Mouse (Mus musculus) liver, embryonic 14.5 days (tissue): ENCODE measurements around the gene Ankrd33. TPM values are rescaled to one million over a fixed set of nuclear protein-coding genes. Genes with fewer than 3 reads are reported as not detected.

ENCODE experiments used
- ATAC-seq: fragments of 200-750 bp; cut with Nextera tagmentation; 2 replicates; pipeline ENCODE4 v1.8.0; 2017; ENCODE audit warnings: moderate number of reproducible peaks, mild to moderate bottlenecking, moderate library complexity; ENCODE audit not compliant: insufficient read depth
- DNase-seq, 3 experiments: peaks; one replicate each; pipeline ENCODE4 v3.0.0-alpha.2; 2012 to 2013; ENCODE audit warnings: low read depth in 3 of 3, low spot score in 3 of 3
- H3K27ac ChIP-seq: fragments of 300-500 bp; sonication (generic); 2 replicates; pipeline ENCODE4 v1.5.1; 2014; ENCODE audit warnings: moderate library complexity, mild to moderate bottlenecking, control low read depth, inconsistent platforms
- H3K27me3 ChIP-seq: fragments of 300-500 bp; sonication (generic); 2 replicates; pipeline ENCODE4 v1.6.1; 2014; ENCODE audit warnings: mild to moderate bottlenecking, low read length, moderate library complexity; ENCODE audit not compliant: control insufficient read depth, insufficient read depth
- H3K36me3 ChIP-seq: fragments of 300-500 bp; sonication (generic); replicated peaks from 2 replicates; pipeline ENCODE4 v1.6.1; 2014; ENCODE audit warnings: low read depth; ENCODE audit not compliant: control insufficient read depth, insufficient read depth
- H3K4me1 ChIP-seq, 2 experiments: fragments of 200-500 bp in 1 of 2; fragments of 300-500 bp in 1 of 2; sonication (generic) in 1 of 2; replicated peaks; 2 replicates each; pipeline ENCODE4 v1.6.1; 2012 to 2014; ENCODE audit warnings: antibody characterized with exemption in 1 of 2, inconsistent platforms in 1 of 2, low read length in 1 of 2; ENCODE audit not compliant: control insufficient read depth in 2 of 2, insufficient read depth in 2 of 2
- H3K4me2 ChIP-seq: fragments of 300-500 bp; sonication (generic); 2 replicates; pipeline ENCODE4 v1.6.1; 2014; ENCODE audit warnings: low read depth, mild to moderate bottlenecking, control low read depth, moderate library complexity
- H3K4me3 ChIP-seq, 2 experiments: fragments of 200-500 bp in 1 of 2; fragments of 300-500 bp in 1 of 2; sonication (generic) in 1 of 2; 2 replicates each; pipeline ENCODE4 v1.5.1; 2012 to 2014; ENCODE audit warnings: low read depth in 2 of 2, low read length in 2 of 2, mild to moderate bottlenecking in 2 of 2, control low read depth in 1 of 2, inconsistent platforms in 1 of 2, moderate library complexity in 1 of 2; ENCODE audit not compliant: insufficient read depth in 1 of 2
- H3K9ac ChIP-seq: fragments of 300-500 bp; sonication (generic); replicated peaks from 2 replicates; pipeline ENCODE4 v1.6.1; 2014; ENCODE audit warnings: mild to moderate bottlenecking, control low read depth, moderate library complexity
- H3K9me3 ChIP-seq: fragments of 300-500 bp; sonication (generic); 2 replicates; pipeline ENCODE4 v1.6.1; 2016; ENCODE audit warnings: low read length, mixed read lengths; ENCODE audit not compliant: control insufficient read depth
- CTCF ChIP-seq: IDR thresholded peaks from 2 replicates; pipeline ENCODE4 v1.5.1; 2016; ENCODE audit warnings: antibody characterized with exemption, low read depth, control low read depth
- EP300 ChIP-seq: IDR thresholded peaks from 2 replicates; pipeline ENCODE4 v1.6.1; 2016; ENCODE audit warnings: antibody characterized with exemption, low read depth
- WGBS: fragments of 180-500 bp; shearing (Covaris S2); extraction: QIAGEN DNeasy Blood & Tissue Kit; methylation state at CpG from one replicate; pipeline ENCODE4 v1.1.7; 2014; ENCODE audit not compliant: insufficient replicate concordance; 5-methylcytosine and 5-hydroxymethylcytosine counted together
- polyA plus RNA-seq, 2 experiments: library from polyadenylated mRNA; depleted of rRNA in 1 of 2; stranded (reverse) in 1 of 2; unstranded in 1 of 2; fragments of >200 nt; fragmentation: Nextera tagmentation in 1 of 2; extraction: Ambion mirVana in 1 of 2; gene quantifications; 2 replicates each; pipeline versions ENCODE4 v1.2.1 to v1.2.3; 2012 to 2014

The Ankrd33 gene
- polyA plus RNA-seq, 2 experiments, result not detected

DNA sequence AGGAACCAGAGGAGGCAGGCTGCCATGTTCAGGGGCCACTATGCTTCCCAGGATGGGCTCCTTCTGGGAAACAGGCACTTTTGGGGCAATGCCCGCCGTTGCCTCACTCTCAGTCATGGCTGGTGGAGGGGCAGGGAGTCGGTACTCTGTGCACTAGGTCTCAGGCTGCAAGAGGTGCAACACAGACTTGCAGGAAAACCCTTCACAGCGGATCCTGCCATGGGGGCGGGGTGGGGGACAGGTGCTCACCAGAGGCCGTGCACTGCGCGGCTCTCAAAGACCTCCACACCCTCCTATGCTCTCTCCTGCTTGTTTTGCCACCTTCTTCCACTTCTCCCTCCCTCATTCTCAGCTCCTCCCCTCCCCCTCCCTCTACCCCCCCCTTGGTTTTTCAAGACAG lies 27.1 kb downstream of the Ankrd33 start:
- peaks cover 8 to 35% of the 10 kb centered on the region in 2 experiments for H3K4me1 ChIP-seq
- WGBS, result 58% methylated on average over 8 of the region's 8 CpGs
- ATAC-seq, result no peak
- TF ChIP-seq EP300, result no peak
- TF ChIP-seq CTCF, result no peak
- DNase-seq, result no peak
- H3K36me3 ChIP-seq, result no peaks in the 10 kb centered on the region
- no peak overlapping the region for H3K4me2 ChIP-seq
- H3K4me3 ChIP-seq, result no peak overlapping the region
- no peaks in the 10 kb centered on the region; the same call in 1 of the 2 replicates for H3K27me3 ChIP-seq
- no peak overlapping the region for H3K27ac ChIP-seq
- no peak overlapping the region for H3K9ac ChIP-seq
- no peaks in the 10 kb centered on the region for H3K9me3 ChIP-seq

DNA sequence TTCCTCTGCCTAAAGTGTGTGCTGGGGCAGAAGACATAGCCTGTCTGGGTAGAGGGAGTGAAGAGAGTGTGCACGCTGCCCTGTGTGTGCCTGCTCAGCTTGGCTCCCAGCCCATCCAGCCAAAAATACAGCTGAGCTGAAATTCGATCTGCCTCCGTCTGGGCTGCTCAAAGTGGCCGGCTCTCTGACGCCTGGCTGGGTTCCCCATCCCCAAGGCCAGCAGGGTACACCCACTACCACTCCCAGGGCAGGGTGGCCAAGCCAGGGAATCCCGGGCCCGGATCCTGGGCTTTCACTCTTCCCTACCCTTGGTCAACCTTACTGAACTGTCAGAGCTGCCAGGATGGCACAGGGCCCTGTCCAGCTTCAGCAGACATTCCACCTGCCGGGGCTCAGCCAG lies 27.9 kb downstream of the Ankrd33 start:
- Histone ChIP-seq H3K9ac (no peak overlapping the region), H3K27me3 (no peaks in the 10 kb centered on the region; the same call in 1 of the 2 replicates), H3K4me1 (peaks cover 12 to 35% of the 10 kb centered on the region in 2 experiments), H3K4me2 (no peak overlapping the region), H3K4me3 (no peak overlapping the region), H3K36me3 (no peaks in the 10 kb centered on the region), H3K27ac (no peak overlapping the region), H3K9me3 (no peaks in the 10 kb centered on the region)
- DNase-seq (no peak), ATAC-seq (no peak)
- no peak for TF ChIP-seq CTCF
- 52% methylated on average over 8 of the region's 8 CpGs for WGBS

DNA sequence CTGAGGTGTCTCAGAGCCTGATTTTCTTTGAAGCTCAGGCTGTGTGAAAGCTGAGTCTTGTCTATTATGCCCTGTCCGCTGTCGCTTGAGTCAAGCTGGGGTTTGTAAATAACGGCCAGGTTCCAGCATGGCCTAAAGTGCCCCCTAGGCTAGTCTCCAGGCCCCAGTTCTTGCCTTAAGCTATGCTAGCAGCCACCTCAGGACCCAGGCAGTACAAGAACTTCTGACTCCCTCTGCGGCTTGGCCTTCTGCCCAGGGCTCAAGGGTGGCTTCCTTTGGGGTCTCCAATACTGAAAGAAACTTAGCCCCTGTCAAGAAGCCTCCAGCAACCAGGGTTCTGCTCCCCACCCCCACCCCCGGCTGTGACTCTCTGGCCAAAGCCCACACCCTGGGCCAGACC lies 28.6 kb downstream of the Ankrd33 start:
- Histone ChIP-seq H3K4me3 (no peak overlapping the region), H3K36me3 (no peaks in the 10 kb centered on the region), H3K27ac (no peak overlapping the region), H3K9ac (no peak overlapping the region), H3K27me3 (no peaks in the 10 kb centered on the region; the same call in 1 of the 2 replicates), H3K4me2 (peak overlapping the region; percentile 30; the same call in 1 of the 2 replicates), H3K9me3 (no peaks in the 10 kb centered on the region), H3K4me1 (peaks cover 12 to 35% of the 10 kb centered on the region in 2 experiments)
- DNase-seq (no peak), ATAC-seq (no peak)
- 79% methylated on average over 5 of the region's 5 CpGs for WGBS
- TF ChIP-seq EP300, result no peak
- TF ChIP-seq CTCF, result no peak

DNA sequence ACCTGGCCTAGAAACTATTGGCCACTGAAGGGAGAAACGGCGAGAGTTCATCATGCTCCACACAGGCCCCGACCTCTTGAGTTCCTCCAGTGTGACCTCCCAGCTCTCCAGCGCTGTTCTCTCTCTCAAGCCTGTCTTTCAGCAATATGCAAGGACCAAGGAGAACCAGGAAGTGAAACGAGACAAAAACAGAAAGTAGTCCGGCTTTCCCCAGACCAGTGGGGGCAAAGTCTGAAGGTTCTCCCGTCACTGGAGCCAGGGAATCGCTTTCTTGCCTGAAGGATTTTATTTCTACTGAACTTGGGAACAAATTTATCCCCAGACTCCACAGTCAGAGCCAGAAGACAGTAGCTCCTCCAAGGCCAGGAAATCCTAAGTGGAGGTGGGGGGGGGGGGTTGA lies 29.2 kb downstream of the Ankrd33 start:
- H3K36me3 ChIP-seq, result no peaks in the 10 kb centered on the region
- TF ChIP-seq EP300 (no peak), CTCF (no peak)
- no peak for DNase-seq
- 52% methylated on average over 8 of the region's 8 CpGs for WGBS
- no peak for ATAC-seq
- H3K27me3 ChIP-seq, result no peaks in the 10 kb centered on the region; the same call in 1 of the 2 replicates
- H3K4me1 ChIP-seq, result peaks cover 12 to 33% of the 10 kb centered on the region in 2 experiments
- no peak overlapping the region; the same call in 1 of the 2 replicates for H3K9ac ChIP-seq
- H3K4me3 ChIP-seq, result no peak overlapping the region
- peak overlapping the region; percentile 30 for H3K4me2 ChIP-seq
- H3K9me3 ChIP-seq, result no peaks in the 10 kb centered on the region
- no peak overlapping the region for H3K27ac ChIP-seq

DNA sequence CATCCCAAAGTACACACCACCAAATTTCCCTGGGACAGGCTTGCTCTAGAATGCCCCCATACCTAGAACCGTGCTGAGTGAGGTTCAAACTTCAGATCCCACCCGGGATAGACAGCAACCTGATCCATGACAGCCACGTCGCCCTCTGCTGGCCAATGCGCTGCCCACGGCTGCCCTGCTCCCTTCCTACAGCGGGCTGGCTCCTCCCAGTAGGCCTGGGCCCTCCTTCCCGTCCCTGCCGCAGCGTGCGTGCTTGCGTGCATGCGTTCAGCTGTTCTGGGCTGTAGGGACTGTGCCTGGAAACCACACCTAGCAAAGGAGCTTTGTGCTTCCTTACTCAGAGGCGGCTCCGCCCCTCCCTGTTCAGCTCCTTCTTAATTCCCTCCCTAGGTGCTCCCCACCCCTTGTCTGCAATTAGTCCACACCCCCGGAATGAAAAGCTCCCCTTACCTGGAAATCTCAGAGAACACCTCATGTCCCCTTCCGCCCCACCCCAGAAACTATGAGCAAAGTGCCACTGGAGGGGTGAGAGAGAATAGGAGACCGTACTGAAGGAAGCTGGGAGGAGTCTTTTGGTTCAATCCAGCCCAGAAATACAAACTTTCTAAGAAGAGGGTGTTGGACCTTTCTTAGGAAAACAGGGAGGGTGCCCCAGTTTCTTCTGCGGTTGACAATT lies 30.0 kb downstream of the Ankrd33 start:
- Histone ChIP-seq H3K36me3 (no peaks in the 10 kb centered on the region), H3K4me3 (no peak overlapping the region), H3K27me3 (no peaks in the 10 kb centered on the region; the same call in 1 of the 2 replicates), H3K9me3 (no peaks in the 10 kb centered on the region), H3K4me1 (peaks cover 9 to 28% of the 10 kb centered on the region in 2 experiments), H3K4me2 (peak overlapping the region; percentile 30), H3K27ac (no peak overlapping the region), H3K9ac (no peak overlapping the region)
- ATAC-seq, result peak; percentile 82
- DNase-seq, result peak; percentile 44 to 72 (median 67)
- 4% methylated on average over 19 of the region's 19 CpGs for WGBS
- TF ChIP-seq EP300 (no peak), CTCF (peak; percentile 96)
